Mouse (Mus musculus): ENCODE measurements at regions not wholly inside any gene's neighbourhood (a gene's known extent, or its start where the extent isn't known, plus 50 kb on each side); places are given as distances from the start of the nearest gene placed in this dataset.

DNA sequence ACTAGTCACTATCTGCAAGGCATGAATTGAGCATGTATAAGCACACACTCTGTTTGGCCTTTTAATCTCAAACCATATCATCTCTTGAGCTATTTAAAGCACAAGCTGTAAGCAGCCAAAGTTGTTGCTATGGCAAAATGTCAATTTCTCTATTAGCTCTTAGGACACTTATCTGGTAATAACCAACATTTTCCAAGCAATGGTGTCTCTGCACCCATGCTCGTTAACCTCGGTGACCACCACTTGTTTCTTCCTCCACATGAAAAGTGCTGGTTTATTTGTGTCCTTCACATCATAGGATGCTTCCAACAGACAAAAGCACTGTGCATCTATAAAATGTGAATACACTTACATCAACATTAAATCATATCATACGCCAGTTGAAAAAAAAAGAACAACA, 204.4 kb upstream of the Acvr2a start:
- TF ChIP-seq POLR2A (IDR thresholded peaks at IDR 0.05; ENCODE audit: borderline replicate concordance, control insufficient read depth, low read depth, low read length) (no peak), CTCF (IDR thresholded peaks at IDR 0.05; ENCODE audit: control insufficient read depth, insufficient read depth, low read length) (no peak)
- H3K4me3 ChIP-seq (replicated peaks; ENCODE audit: control insufficient read depth, low read depth, low read length) = no peak overlapping the region
- no peak overlapping the region for H3K27ac ChIP-seq (ENCODE audit: control insufficient read depth, insufficient read depth, low read depth, low read length, poor library complexity)
- H3K4me1 ChIP-seq (ENCODE audit: control insufficient read depth, insufficient read depth, low read length) = no peaks in the 10 kb centered on the region
- WGBS = 87% methylated on average over 3 of the region's 3 CpGs

DNA sequence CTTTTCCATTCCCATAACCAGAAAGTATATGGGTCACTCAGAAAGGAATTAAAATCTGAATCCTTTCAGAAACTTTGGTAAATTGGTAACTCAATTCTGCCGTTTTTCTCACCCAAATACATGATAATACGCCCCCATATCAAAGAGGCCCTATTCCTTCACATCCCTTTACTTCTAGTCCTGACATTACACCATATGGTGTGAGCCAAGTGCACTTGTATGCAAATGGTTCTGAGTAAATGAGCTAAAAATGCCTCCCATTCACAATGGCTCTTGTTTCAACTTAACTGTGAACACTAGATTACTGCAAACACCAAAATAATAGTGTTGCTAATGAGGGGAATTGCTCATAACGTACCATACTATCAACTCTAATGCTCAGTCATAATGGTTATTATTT, 201.7 kb upstream of the Acvr2a start:
- H3K4me1 ChIP-seq (ENCODE audit: control insufficient read depth, insufficient read depth, low read length) = no peaks in the 10 kb centered on the region
- 72% methylated on average over 3 of the region's 3 CpGs for WGBS
- TF ChIP-seq CTCF (IDR thresholded peaks at IDR 0.05; ENCODE audit: control insufficient read depth, insufficient read depth, low read length) (no peak), POLR2A (IDR thresholded peaks at IDR 0.05; ENCODE audit: borderline replicate concordance, control insufficient read depth, low read depth, low read length) (no peak)
- no peak overlapping the region for H3K27ac ChIP-seq (ENCODE audit: control insufficient read depth, insufficient read depth, low read depth, low read length, poor library complexity)
- H3K4me3 ChIP-seq (replicated peaks; ENCODE audit: control insufficient read depth, low read depth, low read length) = no peak overlapping the region

DNA sequence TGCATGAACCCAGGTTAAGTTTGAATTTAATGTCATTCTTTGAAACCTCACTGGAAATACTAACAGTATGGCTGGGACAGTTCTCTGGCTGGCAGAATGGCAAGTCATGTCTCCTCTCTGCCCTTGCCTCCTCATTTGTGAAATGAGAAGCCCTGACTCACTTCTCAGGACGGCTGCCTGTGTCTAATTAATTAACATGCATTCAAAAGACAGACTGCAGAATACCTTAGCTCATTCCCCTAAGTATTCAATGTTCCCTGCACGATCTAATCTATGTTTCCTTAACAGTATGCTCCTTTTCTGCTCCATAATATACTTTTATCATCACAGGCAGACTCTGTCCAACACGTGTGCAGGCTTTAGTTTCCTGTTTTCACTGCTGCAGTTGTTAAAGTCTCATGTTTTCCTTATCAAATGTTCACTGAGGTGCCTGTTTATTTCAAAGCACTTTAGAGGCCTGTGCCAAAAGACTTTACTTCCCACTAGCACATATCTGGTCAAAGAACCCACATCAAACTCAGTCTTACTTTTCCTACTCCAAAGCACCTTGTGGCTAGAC, 196.7 kb upstream of the Acvr2a start:
- H3K4me1 ChIP-seq (ENCODE audit: control insufficient read depth, insufficient read depth, low read length) = no peaks in the 10 kb centered on the region
- WGBS = 13% methylated on average over 3 of the region's 3 CpGs
- no peak for TF ChIP-seq CTCF (IDR thresholded peaks at IDR 0.05; ENCODE audit: control insufficient read depth, insufficient read depth, low read length)
- no peak for TF ChIP-seq POLR2A (IDR thresholded peaks at IDR 0.05; ENCODE audit: borderline replicate concordance, control insufficient read depth, low read depth, low read length)
- H3K4me3 ChIP-seq (replicated peaks; ENCODE audit: control insufficient read depth, low read depth, low read length) = no peak overlapping the region
- H3K27ac ChIP-seq (ENCODE audit: control insufficient read depth, insufficient read depth, low read depth, low read length, poor library complexity) = no peak overlapping the region

DNA sequence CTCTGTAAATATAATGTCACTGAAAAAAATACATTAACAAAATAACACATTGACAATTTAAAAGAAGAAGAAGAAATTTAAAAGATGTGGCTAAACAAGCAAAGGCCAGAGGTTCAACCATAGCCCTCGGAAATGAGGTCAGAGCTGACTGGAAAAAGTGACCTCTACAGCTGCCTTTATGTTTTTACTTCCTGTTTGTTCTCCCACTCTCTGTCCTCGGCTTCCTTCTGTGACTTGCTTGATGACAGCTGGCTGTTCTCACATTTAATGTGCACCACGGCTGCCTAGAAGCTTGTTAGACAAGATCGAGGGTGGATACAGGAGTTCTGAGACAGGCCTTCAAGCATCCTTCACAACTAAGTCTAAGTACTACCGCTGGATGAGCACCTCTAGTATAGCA, 194.9 kb upstream of the Acvr2a start:
- Histone ChIP-seq H3K27ac (ENCODE audit: control insufficient read depth, insufficient read depth, low read depth, low read length, poor library complexity) (no peak overlapping the region), H3K4me1 (ENCODE audit: control insufficient read depth, insufficient read depth, low read length) (no peaks in the 10 kb centered on the region), H3K4me3 (replicated peaks; ENCODE audit: control insufficient read depth, low read depth, low read length) (no peak overlapping the region)
- WGBS = 41% methylated on average over 5 of the region's 5 CpGs
- no peak for TF ChIP-seq POLR2A (IDR thresholded peaks at IDR 0.05; ENCODE audit: borderline replicate concordance, control insufficient read depth, low read depth, low read length)
- TF ChIP-seq CTCF (IDR thresholded peaks at IDR 0.05; ENCODE audit: control insufficient read depth, insufficient read depth, low read length) = no peak

DNA sequence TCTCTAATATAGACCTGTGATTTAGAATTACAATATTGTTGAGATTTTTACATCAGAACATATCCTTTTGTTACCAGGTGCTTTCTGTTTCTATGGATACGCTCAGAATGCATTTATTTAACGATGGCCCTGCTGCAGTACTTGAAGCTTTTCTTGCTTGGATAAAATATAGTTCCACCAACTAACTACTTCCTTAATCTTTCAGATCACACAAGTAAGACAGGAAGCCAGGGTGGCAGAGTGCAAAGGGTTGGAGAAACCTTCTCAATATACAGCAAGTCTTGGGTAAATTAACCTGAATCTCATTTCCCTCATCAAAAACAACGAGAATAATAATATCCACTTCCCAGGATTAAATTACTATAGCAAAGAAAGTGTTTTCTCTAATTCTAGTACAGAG, 193.1 kb upstream of the Acvr2a start:
- 18% methylated on average over 3 of the region's 3 CpGs for WGBS
- TF ChIP-seq CTCF (IDR thresholded peaks at IDR 0.05; ENCODE audit: control insufficient read depth, insufficient read depth, low read length) = no peak
- no peak for TF ChIP-seq POLR2A (IDR thresholded peaks at IDR 0.05; ENCODE audit: borderline replicate concordance, control insufficient read depth, low read depth, low read length)
- H3K27ac ChIP-seq (ENCODE audit: control insufficient read depth, insufficient read depth, low read depth, low read length, poor library complexity) = no peak overlapping the region

DNA sequence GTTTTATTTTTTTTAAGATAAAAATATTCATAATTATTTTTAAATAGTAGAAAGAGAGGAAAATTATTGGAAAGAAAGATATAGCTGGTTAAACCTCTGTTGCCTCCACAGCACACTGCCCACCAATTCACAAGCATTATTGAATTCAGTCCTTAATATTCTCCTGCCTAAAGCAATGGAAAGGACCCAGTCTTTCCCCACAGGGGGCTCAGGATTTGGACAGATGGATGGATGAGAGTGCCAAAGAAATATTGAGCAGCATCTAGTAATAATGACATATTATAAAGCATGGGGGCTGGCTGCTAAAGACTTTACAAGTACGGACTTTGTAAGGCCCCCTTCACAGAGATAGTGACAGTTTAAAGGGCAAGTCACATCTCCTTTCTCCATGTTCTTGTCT, 191.6 kb upstream of the Acvr2a start:
- H3K27ac ChIP-seq (ENCODE audit: control insufficient read depth, insufficient read depth, low read depth, low read length, poor library complexity) = no peak overlapping the region
- TF ChIP-seq POLR2A (IDR thresholded peaks at IDR 0.05; ENCODE audit: borderline replicate concordance, control insufficient read depth, low read depth, low read length) (no peak), CTCF (IDR thresholded peaks at IDR 0.05; ENCODE audit: control insufficient read depth, insufficient read depth, low read length) (no peak)
- WGBS = 91% methylated on average over 1 of the region's 1 CpGs

More for the DNA sequence above, 193.1 kb upstream of the Acvr2a start:
- no peak overlapping the region for H3K4me3 ChIP-seq (replicated peaks; ENCODE audit: control insufficient read depth, low read depth, low read length)
- H3K4me1 ChIP-seq (ENCODE audit: control insufficient read depth, insufficient read depth, low read length) = no peaks in the 10 kb centered on the region

DNA sequence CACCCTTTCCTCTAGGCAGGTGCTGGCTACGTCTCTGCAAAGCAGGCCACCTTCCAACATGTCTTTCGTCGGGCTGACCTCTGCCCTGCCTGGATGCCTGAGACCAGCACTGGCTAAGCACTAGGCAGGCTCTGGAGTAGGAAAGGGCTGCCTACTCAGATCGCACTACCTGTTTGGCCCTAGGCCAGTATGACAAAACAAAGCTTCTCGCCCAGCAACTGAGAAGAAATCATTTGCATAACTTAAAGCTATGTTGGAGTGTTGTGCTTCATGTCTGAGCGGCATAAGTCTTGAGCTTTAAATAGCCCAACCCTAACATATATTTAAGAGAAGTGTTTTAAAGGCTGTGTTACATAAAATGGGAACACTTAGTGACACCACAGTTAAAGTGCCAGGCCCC, 189.9 kb upstream of the Acvr2a start:
- no peak overlapping the region for H3K4me3 ChIP-seq (replicated peaks; ENCODE audit: control insufficient read depth, low read depth, low read length)
- no peak overlapping the region for H3K27ac ChIP-seq (ENCODE audit: control insufficient read depth, insufficient read depth, low read depth, low read length, poor library complexity)
- H3K4me1 ChIP-seq (ENCODE audit: control insufficient read depth, insufficient read depth, low read length) = no peaks in the 10 kb centered on the region
- 56% methylated on average over 6 of the region's 6 CpGs for WGBS
- TF ChIP-seq POLR2A (IDR thresholded peaks at IDR 0.05; ENCODE audit: borderline replicate concordance, control insufficient read depth, low read depth, low read length) (no peak), CTCF (IDR thresholded peaks at IDR 0.05; ENCODE audit: control insufficient read depth, insufficient read depth, low read length) (no peak)

More for the DNA sequence above, 191.6 kb upstream of the Acvr2a start:
- Histone ChIP-seq H3K4me3 (replicated peaks; ENCODE audit: control insufficient read depth, low read depth, low read length) (no peak overlapping the region), H3K4me1 (ENCODE audit: control insufficient read depth, insufficient read depth, low read length) (no peaks in the 10 kb centered on the region)

DNA sequence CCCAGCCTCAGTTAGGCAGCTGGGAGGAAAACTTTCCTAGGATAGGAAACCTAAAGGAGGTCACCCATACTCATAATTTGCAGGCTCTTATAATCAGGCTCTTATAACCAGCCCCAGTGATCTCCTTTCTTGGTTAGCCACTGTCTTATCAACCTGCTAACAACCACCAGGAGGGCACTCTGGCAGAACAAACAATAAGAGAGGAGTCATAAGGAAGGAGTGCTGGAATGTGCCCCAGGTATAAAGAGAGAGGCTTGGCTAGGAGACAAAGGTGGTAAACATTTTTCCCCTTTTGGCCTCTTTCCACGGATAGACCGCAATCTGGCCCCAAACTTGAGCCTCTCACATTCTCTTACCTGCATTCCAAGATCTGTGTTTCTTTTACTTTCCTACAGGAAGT, 189.4 kb upstream of the Acvr2a start:
- no peaks in the 10 kb centered on the region for H3K4me1 ChIP-seq (ENCODE audit: control insufficient read depth, insufficient read depth, low read length)
- H3K4me3 ChIP-seq (replicated peaks; ENCODE audit: control insufficient read depth, low read depth, low read length) = no peak overlapping the region
- WGBS = 71% methylated on average over 2 of the region's 2 CpGs
- no peak overlapping the region for H3K27ac ChIP-seq (ENCODE audit: control insufficient read depth, insufficient read depth, low read depth, low read length, poor library complexity)
- no peak for TF ChIP-seq CTCF (IDR thresholded peaks at IDR 0.05; ENCODE audit: control insufficient read depth, insufficient read depth, low read length)
- TF ChIP-seq POLR2A (IDR thresholded peaks at IDR 0.05; ENCODE audit: borderline replicate concordance, control insufficient read depth, low read depth, low read length) = no peak

DNA sequence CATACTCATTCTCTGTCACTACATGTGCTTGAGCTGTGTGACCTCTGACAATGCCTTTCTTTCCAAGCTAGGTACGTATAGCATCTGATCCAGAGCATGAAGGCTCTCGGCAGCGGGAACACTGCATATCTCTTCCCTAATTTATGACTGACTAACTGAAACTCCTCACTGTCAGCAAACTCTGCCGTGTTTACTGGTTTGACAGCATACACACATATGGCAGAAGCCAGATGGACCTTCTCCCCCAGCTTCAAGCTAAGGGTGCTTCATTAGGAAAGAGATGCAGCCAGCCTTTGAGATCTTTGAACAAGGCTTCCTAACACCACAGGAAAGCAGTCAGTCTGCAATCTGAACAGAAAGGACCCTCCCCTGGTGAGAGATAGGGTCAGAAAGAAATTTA, 186.9 kb upstream of the Acvr2a start:
- Histone ChIP-seq H3K4me1 (ENCODE audit: control insufficient read depth, insufficient read depth, low read length) (no peaks in the 10 kb centered on the region), H3K4me3 (replicated peaks; ENCODE audit: control insufficient read depth, low read depth, low read length) (no peak overlapping the region), H3K27ac (ENCODE audit: control insufficient read depth, insufficient read depth, low read depth, low read length, poor library complexity) (no peak overlapping the region)
- 86% methylated on average over 4 of the region's 4 CpGs for WGBS
- TF ChIP-seq CTCF (IDR thresholded peaks at IDR 0.05; ENCODE audit: control insufficient read depth, insufficient read depth, low read length) = no peak
- no peak for TF ChIP-seq POLR2A (IDR thresholded peaks at IDR 0.05; ENCODE audit: borderline replicate concordance, control insufficient read depth, low read depth, low read length)
